Mouse (Mus musculus): ENCODE measurements around the gene Aspscr1. TPM values are rescaled to one million over a fixed set of nuclear protein-coding genes. Genes with fewer than 3 reads are reported as not detected.

The Aspscr1 gene
- total RNA-seq (2021): 10 to 100 TPM; 67.9 to 81.5 TPM
- long read RNA-seq, experiment 1, transcript Aspscr1-203 (15 exons, 1,690 nt): minor isoform, 5 of 140 reads
- long read RNA-seq, experiment 1, transcript Aspscr1-201 (16 exons, 1,820 nt): major isoform, 90 of 140 reads
- long read RNA-seq, experiment 1, partial matches to known transcripts: 14 of 140 reads
- long read RNA-seq, experiment 1, other reads (novel, unspliced or antisense): 30 of 140 reads
- long read RNA-seq, experiment 2, transcript Aspscr1-201 (16 exons, 1,820 nt): major isoform, 60 of 100 reads
- long read RNA-seq, experiment 2, partial matches to known transcripts: 10 of 100 reads
- long read RNA-seq, experiment 2, other reads (novel, unspliced or antisense): 27 of 100 reads

GRCm38 (mm10) chr11:120672687-120673593 lies at the start of gene Aspscr1:
Gene Aspscr1, plus strand, starts transcription at chr11:120672973.
- peak; percentile 98 for DNase-seq

DNA sequence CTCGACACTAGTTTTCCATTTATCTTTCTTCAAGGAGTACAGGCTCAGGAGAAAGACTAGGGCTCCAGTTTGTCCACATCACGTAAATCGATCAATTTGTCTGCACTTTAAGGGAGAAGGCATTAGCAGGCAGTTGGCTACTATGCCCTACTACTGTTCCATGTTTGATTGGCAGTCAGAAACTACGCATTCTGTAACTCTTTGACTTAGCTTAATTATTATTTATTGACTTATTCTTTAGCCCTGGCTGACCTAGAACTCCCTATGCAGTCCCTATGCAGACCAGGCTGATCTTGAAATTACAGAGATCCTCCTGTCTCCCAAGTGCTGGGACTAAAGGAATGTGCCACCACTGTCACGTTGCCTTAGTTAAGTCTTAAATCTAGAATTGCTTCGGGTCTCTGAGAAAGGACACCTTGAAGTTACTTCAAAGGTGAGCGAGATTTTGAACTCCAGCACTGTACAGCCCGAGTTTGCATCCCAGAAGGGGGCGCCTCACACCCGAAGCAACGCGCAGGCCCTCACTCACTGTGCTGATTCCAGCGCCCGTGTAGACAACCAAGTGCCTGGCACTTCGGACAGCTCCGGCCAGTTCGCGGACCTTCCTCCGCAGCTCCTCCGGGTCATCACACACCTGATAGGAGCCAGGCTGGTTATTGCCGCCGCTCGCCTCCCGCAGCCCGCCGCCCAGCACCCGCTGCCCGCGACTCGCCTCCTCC lies 48.7 kb upstream of the Aspscr1 start:
- DNase-seq: peak; percentile 81

- peak; percentile 92 for DNase-seq
Observed at GRCm38 (mm10) chr11:120624680-120625111, 48.1 kb upstream of the Aspscr1 start.

GRCm38 (mm10) chr11:120625152-120625775 lies 47.5 kb upstream of the Aspscr1 start, which contains the start of gene Sirt7:
Gene Sirt7, minus strand, starts transcription at chr11:120625240.
- DNase-seq: no peak

GRCm38 (mm10) chr11:120626785-120627467 lies 45.8 kb upstream of the Aspscr1 start:
- no peak for DNase-seq

- DNase-seq: no peak
Observed at GRCm38 (mm10) chr11:120627468-120628300, 45.1 kb upstream of the Aspscr1 start.

- no peak for DNase-seq
Observed at GRCm38 (mm10) chr11:120628601-120629340, 44.0 kb upstream of the Aspscr1 start.

DNA sequence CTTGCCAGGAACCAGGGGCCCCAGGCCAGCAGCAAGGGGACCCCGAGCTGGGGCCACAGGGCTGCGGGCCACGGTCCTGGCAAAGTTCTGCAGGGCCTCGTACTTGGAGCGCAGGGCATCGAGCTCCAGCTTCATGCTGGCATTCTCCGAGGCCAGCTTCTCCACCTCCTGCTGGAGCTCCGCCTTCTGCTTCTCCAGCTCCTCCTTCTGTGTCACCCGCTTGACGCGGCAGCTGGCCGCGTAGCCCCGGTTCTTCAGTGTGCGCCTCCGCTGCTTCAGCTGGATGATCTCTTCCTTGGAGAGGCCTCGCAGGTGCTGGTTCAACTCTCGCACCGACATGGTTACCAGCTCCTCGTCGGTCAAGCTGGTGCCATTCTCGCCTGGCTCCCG lies 43.4 kb upstream of the Aspscr1 start:
- DNase-seq: no peak

GRCm38 (mm10) chr11:120629911-120630310 lies 42.9 kb upstream of the Aspscr1 start:
- peak; percentile 73 for DNase-seq

- DNase-seq: peak; percentile 69
Observed at GRCm38 (mm10) chr11:120630401-120630871, 42.3 kb upstream of the Aspscr1 start.

- no peak for DNase-seq
Observed at GRCm38 (mm10) chr11:120630881-120631725, 41.7 kb upstream of the Aspscr1 start.

GRCm38 (mm10) chr11:120631726-120632448 lies 40.9 kb upstream of the Aspscr1 start:
- no peak for DNase-seq

GRCm38 (mm10) chr11:120632559-120633519 lies 39.9 kb upstream of the Aspscr1 start:
- DNase-seq: peak; percentile 83

DNA sequence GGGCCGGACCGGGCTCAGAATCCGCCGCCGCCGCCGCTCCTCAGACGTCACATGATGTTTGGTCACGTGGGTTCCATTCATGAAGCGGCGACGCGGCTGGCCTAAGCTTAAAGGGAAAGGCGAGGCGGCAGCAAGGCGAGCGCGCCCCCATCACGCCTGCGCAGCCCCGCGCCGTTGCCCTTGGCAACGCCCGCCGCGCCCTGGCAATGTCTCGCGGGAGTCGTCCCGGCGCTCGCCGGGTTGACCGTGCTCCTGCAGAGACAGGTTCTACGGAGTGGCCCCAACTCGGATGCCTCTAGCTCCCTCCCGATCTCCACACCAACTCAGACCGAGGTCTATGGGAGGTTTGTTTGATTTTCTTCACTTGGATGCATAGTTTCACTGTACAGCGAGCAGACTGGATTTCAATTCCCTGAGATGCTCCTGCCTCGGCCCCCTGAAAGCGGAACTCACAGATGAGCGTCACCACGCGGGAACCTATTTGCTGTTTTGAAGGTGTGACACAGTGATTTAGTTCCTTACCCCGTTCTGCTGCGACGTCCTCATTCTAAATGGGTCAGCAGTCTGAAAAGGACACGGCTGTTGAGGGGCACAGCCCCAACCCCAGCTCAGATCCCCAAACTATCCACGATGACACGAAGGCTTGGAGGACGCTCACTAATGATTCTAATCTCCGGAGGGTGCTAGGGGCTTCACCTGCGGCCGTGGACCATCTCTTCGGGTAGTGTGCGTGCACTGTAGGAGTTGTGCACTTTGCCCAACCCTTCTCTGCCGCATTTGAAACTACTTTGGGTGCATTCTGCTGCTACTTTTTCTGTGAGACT lies 39.0 kb upstream of the Aspscr1 start, which contains the start of gene Mafg:
Gene Mafg, minus strand, starts transcription at position 81 of the 824 bp plus-strand sequence.
- DNase-seq: peak; percentile 96

- DNase-seq: no peak
Observed at GRCm38 (mm10) chr11:120634810-120635209, 38.0 kb upstream of the Aspscr1 start.
